Mouse (Mus musculus): ENCODE data around the gene Hist2h3c2. TPM values are rescaled to one million over a fixed set of nuclear protein-coding genes. Genes with fewer than 3 reads are reported as not detected.
"Not testable (repeated sequence)": the region's sequence is repeated elsewhere in the genome, so short reads cannot be mapped to it uniquely, and the experiment has no call there.

Hist2h3c2 gene
- polyA plus RNA-seq (2011; ENCODE audit: insufficient read depth, insufficient read length, low read depth, missing spikeins) = 23.1 and 41.5 TPM in 2 replicates

GRCm38 (mm10) chr3:96238954-96239793 is at the start of gene Hist2h3c2:
Gene Hist2h3c2, minus strand, starts transcription at chr3:96239127.
- H3K9me3 ChIP-seq (replicated peaks; ENCODE audit: control insufficient read depth, insufficient read depth, low read length, poor library complexity, severe bottlenecking); H3K36me3 ChIP-seq (ENCODE audit: control insufficient read depth, insufficient read depth, low read length, poor library complexity, severe bottlenecking); H3K27me3 ChIP-seq (ENCODE audit: control insufficient read depth, insufficient read depth, low read length, poor library complexity, severe bottlenecking); H3K4me1 ChIP-seq (ENCODE audit: control insufficient read depth, insufficient read depth, low read length): not testable (repeated sequence)
- peak within 1 kb of the TSS; percentile 100 for H3K9ac ChIP-seq (ENCODE audit: low read depth, poor library complexity, severe bottlenecking)
- H3K4me3 ChIP-seq (ENCODE audit: low read depth, low read length) = peak within 1 kb of the TSS; percentile 93
- peak within 1 kb of the TSS; percentile 96 for H3K27ac ChIP-seq (ENCODE audit: insufficient read depth, low read length)

GRCm38 (mm10) chr3:96287334-96287733 is 48.4 kb upstream of the Hist2h3c2 start:
- H3K9ac ChIP-seq (ENCODE audit: low read depth, poor library complexity, severe bottlenecking); H3K9me3 ChIP-seq (replicated peaks; ENCODE audit: control insufficient read depth, insufficient read depth, low read length, poor library complexity, severe bottlenecking); H3K27me3 ChIP-seq (ENCODE audit: control insufficient read depth, insufficient read depth, low read length, poor library complexity, severe bottlenecking); H3K4me1 ChIP-seq (ENCODE audit: control insufficient read depth, insufficient read depth, low read length); H3K4me3 ChIP-seq (ENCODE audit: low read depth, low read length); H3K27ac ChIP-seq (ENCODE audit: insufficient read depth, low read length); H3K36me3 ChIP-seq (ENCODE audit: control insufficient read depth, insufficient read depth, low read length, poor library complexity, severe bottlenecking): not testable (repeated sequence)
- peak; percentile 81 for TF ChIP-seq CTCF (IDR thresholded peaks at IDR 0.05; ENCODE audit: low read depth, low read length)

- Histone ChIP-seq H3K4me1 (ENCODE audit: control insufficient read depth, insufficient read depth, low read length) (peaks cover 3% of the 10 kb centered on the region), H3K9me3 (replicated peaks; ENCODE audit: control insufficient read depth, insufficient read depth, low read length, poor library complexity, severe bottlenecking) (no peaks in the 10 kb centered on the region), H3K9ac (ENCODE audit: low read depth, poor library complexity, severe bottlenecking) (peak overlapping the region; percentile 20; the same call in 1 of the 2 replicates), H3K36me3 (ENCODE audit: control insufficient read depth, insufficient read depth, low read length, poor library complexity, severe bottlenecking) (no peaks in the 10 kb centered on the region), H3K4me3 (ENCODE audit: low read depth, low read length) (no peak overlapping the region), H3K27ac (ENCODE audit: insufficient read depth, low read length) (no peak overlapping the region), H3K27me3 (ENCODE audit: control insufficient read depth, insufficient read depth, low read length, poor library complexity, severe bottlenecking) (no peaks in the 10 kb centered on the region)
- TF ChIP-seq CTCF (IDR thresholded peaks at IDR 0.05; ENCODE audit: low read depth, low read length) (no peak), POLR2A (IDR thresholded peaks at IDR 0.05; ENCODE audit: insufficient read depth, low read length) (no peak), EP300 (IDR thresholded peaks at IDR 0.05; ENCODE audit: insufficient read depth, low read depth, low read length) (no peak)
Observed at GRCm38 (mm10) chr3:96284457-96284856, 45.5 kb upstream of the Hist2h3c2 start.

GRCm38 (mm10) chr3:96280660-96281059 is 41.7 kb upstream of the Hist2h3c2 start:
- Histone ChIP-seq H3K9me3 (replicated peaks; ENCODE audit: control insufficient read depth, insufficient read depth, low read length, poor library complexity, severe bottlenecking) (no peaks in the 10 kb centered on the region), H3K27me3 (ENCODE audit: control insufficient read depth, insufficient read depth, low read length, poor library complexity, severe bottlenecking) (no peaks in the 10 kb centered on the region), H3K4me1 (ENCODE audit: control insufficient read depth, insufficient read depth, low read length) (peaks cover 3% of the 10 kb centered on the region), H3K27ac (ENCODE audit: insufficient read depth, low read length) (no peak overlapping the region), H3K9ac (ENCODE audit: low read depth, poor library complexity, severe bottlenecking) (no peak overlapping the region), H3K4me3 (ENCODE audit: low read depth, low read length) (no peak overlapping the region), H3K36me3 (ENCODE audit: control insufficient read depth, insufficient read depth, low read length, poor library complexity, severe bottlenecking) (no peaks in the 10 kb centered on the region)
- TF ChIP-seq CTCF (IDR thresholded peaks at IDR 0.05; ENCODE audit: low read depth, low read length) (peak; percentile 66), POLR2A (IDR thresholded peaks at IDR 0.05; ENCODE audit: insufficient read depth, low read length) (no peak), EP300 (IDR thresholded peaks at IDR 0.05; ENCODE audit: insufficient read depth, low read depth, low read length) (no peak)

GRCm38 (mm10) chr3:96277800-96278624 is 39.1 kb upstream of the Hist2h3c2 start:
- Histone ChIP-seq H3K27me3 (ENCODE audit: control insufficient read depth, insufficient read depth, low read length, poor library complexity, severe bottlenecking) (no peaks in the 10 kb centered on the region), H3K4me3 (ENCODE audit: low read depth, low read length) (peak overlapping the region; percentile 83), H3K36me3 (ENCODE audit: control insufficient read depth, insufficient read depth, low read length, poor library complexity, severe bottlenecking) (no peaks in the 10 kb centered on the region), H3K27ac (ENCODE audit: insufficient read depth, low read length) (peak overlapping the region; percentile 67), H3K9ac (ENCODE audit: low read depth, poor library complexity, severe bottlenecking) (peak overlapping the region; percentile 68), H3K9me3 (replicated peaks; ENCODE audit: control insufficient read depth, insufficient read depth, low read length, poor library complexity, severe bottlenecking) (no peaks in the 10 kb centered on the region), H3K4me1 (ENCODE audit: control insufficient read depth, insufficient read depth, low read length) (no peaks in the 10 kb centered on the region)
- TF ChIP-seq CTCF (IDR thresholded peaks at IDR 0.05; ENCODE audit: low read depth, low read length) = peak; percentile 84
- TF ChIP-seq POLR2A (IDR thresholded peaks at IDR 0.05; ENCODE audit: insufficient read depth, low read length) = peak; percentile 70
- no peak for TF ChIP-seq EP300 (IDR thresholded peaks at IDR 0.05; ENCODE audit: insufficient read depth, low read depth, low read length)

- peak overlapping the region; percentile 68 for H3K9ac ChIP-seq (ENCODE audit: low read depth, poor library complexity, severe bottlenecking)
- TF ChIP-seq EP300 (IDR thresholded peaks at IDR 0.05; ENCODE audit: insufficient read depth, low read depth, low read length) (no peak), CTCF (IDR thresholded peaks at IDR 0.05; ENCODE audit: low read depth, low read length) (peak; percentile 62)
- peak overlapping the region; percentile 76 for H3K4me3 ChIP-seq (ENCODE audit: low read depth, low read length)
- no peaks in the 10 kb centered on the region for H3K9me3 ChIP-seq (replicated peaks; ENCODE audit: control insufficient read depth, insufficient read depth, low read length, poor library complexity, severe bottlenecking)
- H3K36me3 ChIP-seq (ENCODE audit: control insufficient read depth, insufficient read depth, low read length, poor library complexity, severe bottlenecking) = no peaks in the 10 kb centered on the region
- H3K27ac ChIP-seq (ENCODE audit: insufficient read depth, low read length) = no peak overlapping the region
- H3K27me3 ChIP-seq (ENCODE audit: control insufficient read depth, insufficient read depth, low read length, poor library complexity, severe bottlenecking) = no peaks in the 10 kb centered on the region
- H3K4me1 ChIP-seq (ENCODE audit: control insufficient read depth, insufficient read depth, low read length) = no peaks in the 10 kb centered on the region
Observed at GRCm38 (mm10) chr3:96277428-96277799, 38.5 kb upstream of the Hist2h3c2 start.

Measured in ES-Bruce4 (cell line).